Mouse (Mus musculus): ENCODE results near the gene Vps45. TPM values are rescaled to one million over a fixed set of nuclear protein-coding genes. Genes with fewer than 3 reads are reported as not detected.

Gene Vps45
- 16.8 and 56.2 TPM in 2 replicates for total RNA-seq (2014; fragmentation: Nextera tagmentation)
- total RNA-seq (2017) = 13.1 and 13.6 TPM in 2 replicates

DNA sequence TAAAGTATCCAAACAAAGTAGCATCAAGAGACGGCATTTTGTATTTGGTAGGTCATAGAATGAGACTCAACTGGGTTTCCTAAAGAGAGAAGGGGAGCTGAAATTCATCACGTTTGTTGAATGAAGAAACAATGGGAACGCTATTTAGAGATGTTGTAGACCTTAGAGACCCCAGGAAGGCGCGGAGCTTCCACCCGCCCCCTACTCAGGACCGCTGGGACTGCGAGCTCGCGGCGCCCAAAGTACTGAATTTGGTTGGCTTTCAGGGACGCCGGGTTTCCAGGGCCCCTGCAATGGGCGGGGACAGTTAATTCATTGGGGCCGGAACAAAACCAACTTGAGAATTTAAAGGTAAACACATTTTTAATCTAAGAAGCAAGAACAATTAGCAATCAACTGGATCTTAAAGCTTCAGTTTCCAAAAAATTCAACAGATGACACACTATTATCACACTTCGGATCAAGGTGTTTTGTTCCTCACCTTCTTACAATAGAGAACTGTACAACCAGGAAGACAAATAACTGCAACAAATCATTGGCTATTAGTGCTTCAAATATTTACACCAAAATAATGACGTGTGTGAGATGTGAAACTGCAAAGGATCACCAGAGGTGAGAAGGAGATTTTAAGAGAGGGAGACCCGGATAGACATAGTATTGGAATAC, at the start of gene Vps45:
Gene Vps45, minus strand, starts transcription at position 236 of the 666 bp plus-strand sequence.
- peak; percentile 60 for ATAC-seq (replicated peaks; ENCODE audit: poor library complexity, severe bottlenecking)

GRCm38 (mm10) chr3:96106151-96106550, 47.9 kb upstream of the Vps45 start:
- ATAC-seq (replicated peaks; ENCODE audit: poor library complexity, severe bottlenecking) = no peak

- ATAC-seq (replicated peaks; ENCODE audit: poor library complexity, severe bottlenecking) = no peak
These were observed 47.0 kb upstream of the Vps45 start for GRCm38 (mm10) chr3:96105232-96105747.

GRCm38 (mm10) chr3:96104261-96105065, 46.2 kb upstream of the Vps45 start, which contains the start of gene Otud7b:
Otud7b (plus strand) TSS chr3:96104527.
- ATAC-seq (replicated peaks; ENCODE audit: poor library complexity, severe bottlenecking) = peak; percentile 63

- 0 out of 2 replicates have a peak, but pooled peaks have one; percentile 6 for ATAC-seq (replicated peaks; ENCODE audit: poor library complexity, severe bottlenecking)
These were observed 45.6 kb upstream of the Vps45 start for GRCm38 (mm10) chr3:96103901-96104260.

DNA sequence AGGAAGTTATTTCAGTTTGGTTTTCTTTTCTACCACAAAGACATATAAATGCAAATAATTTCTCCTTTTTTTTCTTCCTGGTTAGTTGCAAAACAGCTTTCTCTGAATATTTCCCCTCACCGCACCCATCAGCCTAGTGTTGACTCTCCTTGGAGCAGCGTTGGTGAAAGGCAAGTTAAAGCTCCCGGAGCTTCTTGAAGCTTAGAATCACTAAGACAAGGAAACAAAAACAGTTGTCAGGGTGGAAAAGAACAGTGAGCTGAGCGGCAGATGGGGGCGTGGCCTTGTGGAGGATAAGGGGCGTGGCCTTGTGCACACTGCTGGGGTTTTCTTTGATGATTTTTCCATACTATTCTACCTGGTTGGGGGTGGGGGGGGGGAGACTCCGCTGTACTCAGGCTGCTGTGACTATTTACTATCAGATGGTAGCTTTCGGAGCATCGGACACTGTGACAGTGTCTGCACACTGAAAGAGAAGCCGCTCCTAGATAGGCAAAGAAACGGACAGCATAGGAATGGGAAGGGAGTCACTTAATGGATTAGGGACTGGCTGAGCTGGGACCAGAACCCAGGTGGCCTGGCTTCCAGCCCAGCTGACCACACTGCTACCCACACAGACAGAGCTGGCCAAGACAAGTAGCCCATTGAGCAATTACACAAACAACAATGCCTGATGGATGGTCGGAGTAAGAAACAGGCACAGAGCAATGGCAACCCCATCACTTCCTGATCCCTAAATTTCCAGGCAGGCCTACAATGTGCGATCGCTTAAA, 44.0 kb upstream of the Vps45 start:
- peak; percentile 42 for ATAC-seq (replicated peaks; ENCODE audit: poor library complexity, severe bottlenecking)

DNA sequence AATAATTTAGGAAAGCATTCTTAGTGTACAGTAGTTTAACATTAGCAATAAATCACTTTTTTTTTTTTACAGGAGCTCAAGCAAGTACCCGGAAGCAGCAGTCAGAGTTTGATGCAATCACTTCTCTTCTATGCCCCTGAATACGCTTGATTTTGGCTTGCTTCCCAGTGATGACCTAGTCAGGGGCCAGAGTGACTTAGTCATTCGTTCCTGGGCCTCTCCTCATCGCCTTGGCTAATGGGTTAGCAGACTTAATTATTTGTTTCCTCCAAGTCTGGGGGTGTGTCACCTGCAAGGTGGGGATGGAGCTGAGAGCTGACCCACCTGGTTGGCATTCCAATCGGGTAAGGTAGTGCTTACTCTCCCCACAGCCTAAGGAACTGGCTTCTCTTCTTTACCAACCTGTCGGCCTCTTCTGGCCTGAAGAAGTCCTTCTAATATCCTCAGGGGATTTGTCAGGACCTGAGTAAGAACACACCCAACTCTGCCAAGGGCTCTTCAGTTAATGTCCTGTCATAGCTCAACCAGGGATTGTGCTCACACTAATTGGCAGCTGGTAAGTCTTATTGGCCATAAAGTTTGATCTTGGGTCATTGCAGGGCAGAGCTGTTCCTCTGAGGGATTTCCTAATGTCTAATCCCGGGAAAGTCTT, 40.5 kb upstream of the Vps45 start:
- peak; percentile 71 for ATAC-seq (replicated peaks; ENCODE audit: poor library complexity, severe bottlenecking)

DNA sequence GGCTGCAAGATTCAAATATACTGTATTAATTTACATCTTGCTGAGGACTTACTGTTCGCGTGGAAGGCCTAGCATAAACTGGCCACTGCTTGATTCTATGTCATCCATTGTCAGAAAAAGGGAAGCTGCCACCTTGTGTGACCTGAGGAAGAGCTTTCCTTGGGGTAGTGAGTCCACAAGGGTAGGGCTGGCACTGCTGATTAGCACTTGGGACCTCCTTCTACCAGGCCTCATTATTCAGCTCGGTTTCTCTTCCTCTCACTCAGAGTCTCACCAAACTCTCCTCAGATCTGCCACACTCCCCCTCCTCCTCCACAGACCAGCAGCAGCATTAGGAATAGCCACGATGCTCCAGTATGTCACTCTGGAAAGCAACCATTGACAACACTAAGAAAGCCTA, 39.9 kb upstream of the Vps45 start:
- ATAC-seq (replicated peaks; ENCODE audit: poor library complexity, severe bottlenecking) = peak; percentile 68

DNA sequence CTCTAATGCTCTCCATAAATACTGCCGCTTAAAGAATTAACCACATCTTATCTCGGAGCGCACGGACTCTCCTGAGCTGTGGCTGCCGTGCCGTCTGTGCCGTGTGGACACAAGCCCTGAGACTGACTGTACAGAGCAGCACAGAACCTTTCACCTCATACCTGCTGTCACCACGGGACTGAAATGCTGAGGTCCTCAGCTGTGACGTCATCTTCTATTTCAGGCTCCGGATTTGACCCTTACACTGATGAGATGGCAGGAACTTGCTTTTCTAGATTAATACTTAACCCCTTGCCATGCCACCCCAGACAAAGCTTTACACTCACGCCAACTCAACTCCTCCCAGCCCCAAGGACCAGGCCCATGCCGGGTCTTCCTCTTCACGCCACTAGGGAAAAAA, 35.9 kb upstream of the Vps45 start:
- ATAC-seq (replicated peaks; ENCODE audit: poor library complexity, severe bottlenecking) = no peak

DNA sequence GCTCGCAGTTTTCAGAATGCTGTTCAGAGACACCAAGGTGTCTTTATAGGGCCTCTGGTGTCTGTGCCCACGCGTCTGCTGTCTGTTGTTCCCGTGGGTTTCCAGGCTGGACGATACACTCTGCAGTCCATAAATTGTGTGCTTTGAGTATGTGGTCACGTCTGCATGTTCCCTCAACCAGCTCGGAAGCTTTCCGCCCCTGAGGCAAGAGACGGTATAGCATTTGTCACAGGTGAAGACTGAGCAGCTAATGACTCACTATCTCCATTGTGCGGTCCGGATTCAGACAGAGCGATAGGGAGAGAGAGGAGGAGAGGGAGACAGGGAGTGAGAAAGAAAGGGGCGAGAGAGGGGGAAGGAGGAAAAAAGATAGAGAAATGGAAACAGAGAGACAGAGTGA, 35.2 kb upstream of the Vps45 start:
- ATAC-seq (replicated peaks; ENCODE audit: poor library complexity, severe bottlenecking) = no peak

DNA sequence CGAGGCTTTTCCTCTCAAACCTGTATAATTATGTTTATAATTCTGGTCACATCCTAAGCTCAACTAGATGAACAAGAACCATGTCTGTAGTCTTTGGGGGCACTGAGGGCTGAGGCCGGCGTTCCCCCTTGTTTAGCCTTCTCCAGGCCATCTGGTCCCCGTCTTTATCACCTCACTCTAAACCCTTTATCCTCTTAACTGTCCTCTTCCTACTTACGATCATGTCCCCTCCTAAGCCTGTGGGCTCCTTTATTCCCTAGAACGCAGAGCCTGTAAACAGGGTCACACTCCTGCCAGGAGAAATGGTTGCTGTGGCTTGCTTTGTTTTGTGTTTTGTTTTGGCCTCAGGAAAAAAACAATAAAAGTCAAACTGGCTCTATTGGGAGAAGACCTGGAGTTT, 33.7 kb upstream of the Vps45 start:
- no peak for ATAC-seq (replicated peaks; ENCODE audit: poor library complexity, severe bottlenecking)

- ATAC-seq (replicated peaks; ENCODE audit: poor library complexity, severe bottlenecking) = no peak
These were observed 32.9 kb upstream of the Vps45 start for GRCm38 (mm10) chr3:96091146-96091545.

DNA sequence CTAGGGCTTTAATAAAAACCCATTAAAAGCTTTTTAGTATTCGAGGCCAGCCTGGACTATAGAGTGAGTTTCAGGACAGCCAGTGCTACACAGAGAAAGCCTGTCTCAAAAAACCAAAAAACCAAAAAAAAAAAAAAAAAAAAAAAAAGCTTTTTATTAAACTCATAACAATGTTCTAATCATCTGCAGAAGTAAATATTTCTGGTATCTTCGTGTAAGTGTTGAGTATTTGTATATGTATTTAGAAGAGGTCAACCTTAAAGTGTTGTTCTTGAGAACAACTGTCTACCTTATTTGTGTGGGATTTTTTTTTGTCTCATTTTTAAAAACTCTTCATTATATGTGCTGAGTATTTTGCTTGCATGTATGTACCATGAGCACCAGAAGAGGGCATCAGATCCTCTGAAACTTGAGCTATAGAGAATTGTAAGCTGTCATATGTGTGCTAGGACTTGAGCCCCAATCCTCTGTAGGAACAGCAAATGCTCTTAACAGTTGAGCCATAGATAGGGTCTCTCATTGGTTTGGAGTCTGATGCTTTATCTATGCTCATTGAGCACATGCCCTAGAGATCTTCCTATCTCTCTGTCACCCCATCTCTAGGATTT, 31.7 kb upstream of the Vps45 start:
- ATAC-seq (replicated peaks; ENCODE audit: poor library complexity, severe bottlenecking) = peak; percentile 37; the same call in 1 of the 2 replicates

GRCm38 (mm10) chr3:96087801-96088200, 29.5 kb upstream of the Vps45 start:
- ATAC-seq (replicated peaks; ENCODE audit: poor library complexity, severe bottlenecking) = no peak

DNA sequence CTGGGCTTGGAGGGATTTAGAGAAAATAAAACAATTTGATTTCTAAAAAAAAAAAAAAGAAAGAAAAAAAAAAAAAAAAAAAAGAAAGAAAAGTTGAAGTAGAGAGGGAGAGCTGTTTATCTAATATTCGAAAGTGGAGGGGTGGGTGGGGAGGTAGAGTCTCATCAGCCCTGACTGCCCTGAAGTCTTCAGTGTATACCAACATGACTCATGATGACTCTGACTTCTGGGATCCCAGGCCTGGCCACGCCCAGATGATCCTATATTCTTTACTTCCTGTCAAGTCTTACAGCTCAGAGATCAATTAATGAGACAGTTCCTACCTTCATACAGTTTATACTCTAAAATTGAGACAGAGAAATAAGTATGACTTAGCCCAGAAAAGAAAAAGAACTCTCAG, 29.0 kb upstream of the Vps45 start:
- ATAC-seq (replicated peaks; ENCODE audit: poor library complexity, severe bottlenecking) = no peak

DNA sequence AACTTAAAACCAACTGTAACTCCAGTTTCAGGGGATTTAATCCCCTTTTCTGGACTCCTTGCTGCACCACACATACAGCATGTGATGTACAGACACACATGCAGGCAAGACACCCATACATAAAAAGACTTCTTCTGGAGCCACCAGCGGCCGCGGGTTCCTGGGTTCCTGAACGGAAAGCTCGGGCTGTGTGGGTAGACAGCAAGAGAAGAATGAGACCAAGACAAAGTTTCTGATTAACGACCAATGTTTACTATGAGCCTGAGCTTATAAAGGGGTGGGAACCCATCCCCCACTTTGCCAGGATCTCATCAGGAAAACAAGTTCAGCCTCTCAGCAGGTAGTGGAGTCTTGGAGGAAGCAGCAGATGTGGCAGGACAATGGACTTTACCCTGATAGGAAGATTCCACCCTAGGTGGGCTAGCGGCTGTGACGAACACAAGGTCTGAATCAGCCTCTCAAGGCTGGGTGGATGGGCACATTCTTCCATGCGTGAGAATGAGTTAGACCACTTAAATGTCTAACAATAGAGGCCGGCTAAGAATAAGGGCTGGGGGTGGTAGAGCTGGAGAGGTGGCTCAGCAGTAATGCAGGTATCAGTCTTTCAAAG, 26.0 kb upstream of the Vps45 start:
- ATAC-seq (replicated peaks; ENCODE audit: poor library complexity, severe bottlenecking) = no peak

- ATAC-seq (replicated peaks; ENCODE audit: poor library complexity, severe bottlenecking) = no peak
These were observed 24.6 kb upstream of the Vps45 start for GRCm38 (mm10) chr3:96082714-96083508.

DNA sequence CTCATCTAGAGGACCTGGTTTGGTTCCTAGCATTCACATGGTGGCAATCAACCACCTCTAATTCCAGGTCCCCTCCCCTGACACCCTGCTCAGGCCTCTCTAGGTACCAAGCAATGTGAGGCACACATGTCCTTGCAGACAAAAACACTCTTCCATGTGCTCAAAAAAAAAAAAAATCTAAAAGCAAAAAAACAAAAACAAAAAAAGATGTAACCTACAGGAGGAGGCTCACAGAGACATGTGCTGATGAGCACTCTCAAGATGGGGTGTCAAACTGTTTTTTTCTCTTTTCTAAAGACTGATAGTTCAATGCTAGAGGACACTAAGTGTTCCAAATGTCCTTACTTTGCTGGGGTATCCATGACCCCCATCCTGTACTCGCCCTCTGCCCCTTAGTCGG, 23.8 kb upstream of the Vps45 start:
- no peak for ATAC-seq (replicated peaks; ENCODE audit: poor library complexity, severe bottlenecking)

DNA sequence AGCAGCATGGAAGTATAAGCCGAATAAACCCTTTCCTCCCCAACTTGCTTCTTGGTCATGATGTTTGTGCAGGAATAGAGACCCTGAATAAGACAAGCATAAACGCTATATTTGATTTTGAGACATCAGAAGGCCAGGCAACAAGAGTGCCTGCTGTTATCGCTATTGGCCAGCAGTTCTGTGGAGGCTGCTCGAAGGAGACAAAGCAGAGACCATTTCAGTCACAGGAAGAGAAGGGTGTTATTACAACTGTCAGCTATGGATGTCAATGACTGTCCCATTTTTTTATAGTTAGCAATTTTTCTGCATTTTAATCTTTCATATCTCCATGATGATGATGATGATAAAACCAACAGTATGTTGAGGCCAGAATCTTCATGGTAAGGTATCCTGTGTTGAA, 23.4 kb upstream of the Vps45 start:
- ATAC-seq (replicated peaks; ENCODE audit: poor library complexity, severe bottlenecking) = no peak

Measured in granulocyte monocyte progenitor cell, adult 5-6 weeks (primary cell).